Mouse (Mus musculus): Measurements from ENCODE around the gene Krtap10-4.
"Not testable (repeated sequence)": the region's sequence is repeated elsewhere in the genome, so short reads cannot be mapped to it uniquely, and the experiment has no call there.

Gene Krtap10-4

DNA sequence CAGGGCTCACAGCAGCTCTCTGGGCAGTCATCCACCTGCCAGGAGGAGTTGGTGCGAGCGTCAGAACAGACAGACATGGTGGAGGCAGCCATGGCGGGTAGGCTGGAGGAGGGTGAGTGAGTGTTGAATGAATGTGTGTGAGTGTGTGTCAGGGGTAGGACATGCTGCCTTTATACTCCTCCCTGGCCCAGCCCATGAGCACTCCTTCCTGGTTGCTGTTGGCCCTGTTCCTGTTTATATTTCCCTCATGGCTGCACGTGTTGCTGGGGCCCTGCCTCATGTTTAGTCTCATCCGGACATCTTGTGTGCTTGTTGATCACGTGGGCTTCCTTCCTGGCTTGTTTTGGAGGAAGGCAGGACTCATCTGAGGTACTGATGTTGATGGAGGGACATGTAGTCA lies at the start of gene Krtap10-4:
Gene Krtap10-4, minus strand, starts transcription at position 145 of the 400 bp plus-strand sequence.
- DNase-seq: no peak

DNA sequence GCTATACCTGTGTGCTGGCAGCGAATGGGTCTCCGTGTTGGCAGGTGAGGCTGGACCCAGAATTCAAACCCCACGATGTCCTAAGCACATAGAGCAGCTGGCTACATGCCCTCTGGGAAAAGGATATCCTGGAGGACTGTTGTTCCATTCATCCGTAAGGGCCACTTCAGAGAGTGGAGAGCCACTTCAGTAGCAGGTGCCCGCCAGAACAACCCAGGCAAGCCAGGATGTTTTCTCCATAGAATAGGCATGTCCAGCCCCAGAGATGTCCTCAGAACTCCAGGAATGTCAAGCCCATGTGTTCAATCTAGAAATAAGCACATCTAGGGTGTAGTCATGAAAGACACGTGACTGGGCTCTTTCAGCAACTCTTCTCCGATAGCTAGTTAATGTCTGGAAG lies 42.8 kb upstream of the Krtap10-4 start:
- DNase-seq: no peak

DNA sequence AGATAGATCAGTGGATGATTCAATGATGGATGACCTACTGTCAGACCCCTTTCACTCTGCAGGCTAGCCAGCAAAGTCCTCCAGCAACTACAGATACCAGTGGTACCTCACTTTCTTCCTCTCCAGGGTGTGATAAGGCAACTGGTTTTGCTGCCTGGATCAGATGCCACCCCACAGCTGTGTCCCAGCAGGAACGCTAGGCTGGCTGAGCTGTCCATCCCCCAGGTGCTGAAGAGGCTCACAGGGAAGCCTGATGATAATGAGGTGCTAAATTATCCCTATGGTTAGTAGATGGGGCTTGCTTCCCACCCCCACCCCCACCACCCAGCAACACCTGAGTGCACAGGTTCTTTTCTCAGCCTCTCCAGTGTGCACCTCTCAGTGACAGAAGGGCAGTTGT lies 40.7 kb upstream of the Krtap10-4 start:
- DNase-seq: no peak

DNA sequence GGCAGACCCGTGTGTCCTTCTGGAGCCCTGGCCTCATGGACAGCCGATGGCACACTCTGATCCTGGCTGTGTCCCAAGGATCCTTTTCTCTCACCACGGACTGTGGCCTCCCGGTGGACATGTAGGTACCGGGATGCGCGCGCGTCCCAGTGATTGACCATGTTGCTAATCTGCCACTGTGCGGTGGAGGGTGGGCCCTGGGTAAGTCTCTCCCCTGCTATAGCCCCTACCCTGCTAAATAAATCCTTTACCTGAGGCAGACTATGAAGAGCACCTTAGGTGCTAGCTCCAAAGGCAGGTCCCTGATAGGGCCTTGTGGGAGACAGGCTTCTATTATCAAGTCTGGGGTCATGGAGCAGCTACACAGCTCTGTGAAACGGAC lies 37.9 kb upstream of the Krtap10-4 start:
- no peak for DNase-seq

DNA sequence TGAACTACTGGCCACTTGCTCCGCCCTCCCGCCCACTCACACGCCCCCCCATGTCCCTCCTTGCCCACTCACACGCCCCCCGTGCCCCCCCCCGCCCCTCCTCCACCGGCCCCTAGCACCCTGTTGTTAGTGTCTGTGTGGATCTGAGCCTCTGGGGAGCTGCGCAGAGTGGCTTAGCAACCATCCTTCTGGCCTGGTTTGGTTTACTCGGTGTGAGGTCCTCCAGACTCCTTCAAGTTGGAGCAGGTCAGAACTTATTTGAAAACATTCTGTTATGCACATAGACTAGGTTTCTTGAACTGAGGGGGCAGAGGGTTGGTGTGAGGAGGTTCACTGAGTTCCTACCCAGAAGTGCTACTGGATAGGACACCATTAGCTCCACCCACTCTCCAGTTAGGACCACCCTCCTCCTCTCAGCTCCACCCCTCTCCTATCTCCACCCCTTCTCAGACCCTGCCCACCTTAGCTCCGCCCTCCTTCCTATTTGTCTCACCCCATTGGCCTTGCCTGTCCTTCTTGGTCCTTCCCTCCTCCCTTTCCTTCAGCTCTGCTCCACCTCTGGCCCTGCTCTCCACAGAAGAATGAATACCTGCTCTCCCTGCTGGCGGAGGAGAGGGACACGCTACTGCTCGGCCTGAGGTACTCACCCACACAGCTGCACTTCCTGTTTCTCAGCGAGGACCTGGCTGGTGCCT lies 37.3 kb upstream of the Krtap10-4 start:
- DNase-seq: no peak

DNA sequence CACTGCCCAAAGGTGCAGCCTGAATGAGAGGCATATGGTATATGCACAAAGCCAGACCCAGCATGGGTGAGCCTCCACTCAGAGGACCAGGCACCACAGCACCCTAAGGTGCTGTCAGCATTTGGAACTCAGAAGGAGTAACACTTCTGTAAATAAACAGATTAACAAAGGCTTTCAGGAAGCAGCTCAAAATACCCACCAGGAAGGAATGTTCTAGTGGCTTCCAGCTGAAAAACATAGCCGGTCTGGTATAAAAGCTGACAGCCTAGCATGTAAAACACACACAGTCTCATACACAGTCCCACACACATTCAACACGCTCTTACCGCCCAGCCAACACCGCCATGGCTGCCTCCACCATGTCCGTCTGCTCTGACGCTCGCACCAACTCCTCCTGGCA lies 34.8 kb upstream of the Krtap10-4 start, which contains the start of gene Gm3285:
Gene Gm3285, plus strand, starts transcription at position 301 of the 400 bp plus-strand sequence.
- no peak for DNase-seq

DNA sequence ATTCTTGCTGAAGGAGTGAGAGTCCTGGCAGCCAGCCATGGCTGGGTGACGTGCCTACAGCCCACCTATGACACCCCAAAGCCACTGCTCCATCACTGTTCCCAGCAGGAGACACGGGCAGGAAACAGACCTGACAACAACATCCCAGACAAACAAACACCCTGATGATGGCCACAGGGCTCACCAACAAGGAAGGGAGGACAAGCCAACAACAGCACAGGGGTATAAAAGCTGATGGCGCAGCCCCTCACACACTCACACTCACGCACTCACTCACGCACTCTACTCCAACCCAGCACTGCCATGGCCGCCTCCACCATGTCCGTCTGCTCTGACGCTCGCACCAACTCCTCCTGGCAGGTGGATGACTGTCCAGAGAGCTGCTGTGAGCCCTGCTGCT lies 25.7 kb upstream of the Krtap10-4 start, which contains the start of gene Gm10318:
Gene Gm10318, plus strand, starts transcription at position 301 of the 400 bp plus-strand sequence.
- no peak for DNase-seq

DNA sequence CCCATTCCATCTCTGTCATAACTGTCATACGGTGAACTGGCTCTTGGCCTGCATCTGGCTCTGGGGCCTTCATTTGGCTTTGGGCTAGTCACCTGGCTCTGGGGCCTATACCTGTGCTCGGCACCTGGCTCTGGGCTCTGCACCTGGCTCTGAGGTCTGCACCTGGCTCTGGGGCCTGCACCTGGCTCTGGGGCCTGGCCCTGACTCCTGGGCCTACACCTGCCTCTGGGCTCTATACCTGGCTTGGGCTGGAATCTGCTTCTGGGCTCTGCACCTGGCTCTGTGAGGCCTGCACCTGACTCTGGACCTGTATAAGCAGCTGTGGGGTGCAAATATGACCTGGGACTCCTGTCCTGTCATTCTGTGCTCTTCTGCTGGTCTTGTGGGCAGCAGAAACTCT lies 20.6 kb upstream of the Krtap10-4 start:
- no peak for DNase-seq

DNA sequence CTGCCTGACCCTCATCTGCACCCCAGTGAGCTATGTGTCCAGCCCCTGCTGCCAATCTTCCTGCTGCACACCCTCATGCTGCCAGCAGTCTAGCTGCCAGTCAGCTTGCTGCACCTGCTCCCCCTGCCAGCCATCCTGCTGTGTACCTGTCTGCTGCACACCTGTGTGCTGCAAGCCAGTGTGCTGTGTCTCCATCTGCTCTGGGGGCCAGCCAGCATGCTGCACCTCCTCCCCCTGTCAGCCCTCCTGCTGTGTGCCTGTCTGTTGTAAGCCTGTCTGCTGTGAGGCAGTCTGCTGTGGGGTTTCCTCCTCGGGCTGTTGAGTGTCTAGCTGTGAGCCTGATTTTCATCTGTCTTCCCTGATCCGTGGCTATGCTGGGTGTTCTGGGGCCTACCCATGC lies 20.1 kb upstream of the Krtap10-4 start:
- no peak for DNase-seq

DNA sequence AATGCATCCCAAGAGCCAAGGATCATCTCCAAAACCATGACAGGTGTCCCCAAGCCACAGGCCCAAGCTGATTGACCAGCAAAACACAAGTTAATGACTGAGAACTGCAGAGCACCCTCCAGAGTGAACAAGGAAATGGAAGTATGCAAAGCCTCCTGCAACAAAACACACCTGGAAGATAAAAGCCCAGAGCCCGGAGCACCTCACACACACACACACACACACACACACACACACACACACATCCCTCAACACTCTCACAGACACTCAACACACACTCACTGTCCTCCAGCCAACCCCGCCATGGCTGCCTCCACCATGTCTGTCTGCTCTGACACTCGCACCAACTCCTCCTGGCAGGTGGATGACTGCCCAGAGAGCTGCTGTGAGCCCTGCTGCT lies 19.6 kb upstream of the Krtap10-4 start, which contains the start of gene Gm36176:
Gene Gm36176, plus strand, starts transcription at position 301 of the 400 bp plus-strand sequence.
- DNase-seq: no peak

DNA sequence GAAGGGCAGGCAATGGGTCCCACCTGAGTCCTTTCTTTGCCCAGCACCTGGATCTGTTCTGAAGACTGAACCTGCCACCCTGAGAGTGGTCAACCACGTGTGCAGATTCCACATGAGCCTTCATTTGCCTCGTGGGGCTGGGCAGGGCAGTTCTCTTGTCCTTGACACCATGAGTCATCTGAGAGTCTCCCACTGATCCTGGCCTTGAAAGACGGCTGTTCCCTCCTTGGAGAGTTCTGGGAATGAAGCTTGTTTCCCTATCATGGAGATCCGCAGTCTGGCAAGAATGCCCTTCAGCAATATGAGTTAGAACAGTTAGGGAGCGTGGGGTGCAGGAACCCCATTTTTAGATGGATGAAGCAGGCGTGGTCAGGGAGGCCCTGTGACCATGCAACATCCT lies 12.1 kb upstream of the Krtap10-4 start:
- DNase-seq: no peak

DNA sequence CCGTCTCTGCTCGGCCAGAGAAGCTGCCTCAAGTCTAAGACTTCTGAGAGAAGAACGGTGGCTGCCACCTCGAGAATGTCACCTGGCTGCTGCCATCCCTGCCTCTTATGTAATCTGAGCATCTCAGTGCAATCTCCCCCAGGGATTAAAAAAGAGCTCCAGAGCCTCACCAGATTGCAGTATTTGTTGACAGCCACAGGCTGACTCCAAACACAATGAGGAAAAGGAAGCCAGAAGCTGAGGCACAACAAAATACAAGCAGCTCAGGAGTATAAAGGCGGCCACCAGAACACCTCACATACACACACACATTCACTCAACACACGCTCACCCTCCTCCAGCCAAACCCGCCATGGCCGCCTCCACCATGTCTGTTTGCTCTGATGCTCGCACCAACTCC lies 8.8 kb upstream of the Krtap10-4 start, which contains the start of gene Krtap10-10:
Gene Krtap10-10, plus strand, starts transcription at position 301 of the 400 bp plus-strand sequence.
- no peak for DNase-seq

DNA sequence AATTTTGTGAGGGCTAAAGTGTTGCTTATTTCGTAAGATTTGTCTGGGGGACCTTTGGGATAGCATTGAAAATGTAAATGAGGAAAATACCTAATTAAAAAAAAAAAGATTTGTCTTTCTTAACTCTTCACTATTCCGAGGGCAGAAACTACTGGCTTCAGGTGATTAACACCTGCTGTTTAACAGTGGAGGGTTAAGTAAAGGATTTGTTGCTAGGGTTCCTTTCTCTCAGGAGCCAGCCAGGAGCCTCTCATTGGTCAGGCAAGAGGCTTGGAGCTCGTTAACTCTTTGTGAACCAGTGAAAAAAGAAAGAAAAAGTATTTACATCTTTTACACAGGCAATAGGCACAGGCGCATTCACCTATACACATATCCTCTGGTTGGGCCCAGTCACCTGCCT lies 7.7 kb downstream of the Krtap10-4 start:
- DNase-seq: no peak

DNA sequence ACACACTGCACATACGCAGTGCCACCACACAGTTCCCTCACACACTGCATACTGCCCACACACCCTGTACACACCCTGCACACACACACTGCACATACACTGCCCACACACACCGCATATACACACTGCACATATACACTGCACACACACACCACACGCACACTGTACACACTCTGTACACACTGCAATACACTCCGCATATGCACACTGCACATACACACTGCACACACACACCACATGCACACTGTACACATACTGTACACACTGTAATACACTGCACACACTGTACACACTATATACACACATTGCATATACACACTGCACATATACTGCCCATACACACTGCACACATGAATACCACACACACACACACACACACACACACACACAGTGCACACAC lies 8.4 kb downstream of the Krtap10-4 start:
- no peak for DNase-seq

DNA sequence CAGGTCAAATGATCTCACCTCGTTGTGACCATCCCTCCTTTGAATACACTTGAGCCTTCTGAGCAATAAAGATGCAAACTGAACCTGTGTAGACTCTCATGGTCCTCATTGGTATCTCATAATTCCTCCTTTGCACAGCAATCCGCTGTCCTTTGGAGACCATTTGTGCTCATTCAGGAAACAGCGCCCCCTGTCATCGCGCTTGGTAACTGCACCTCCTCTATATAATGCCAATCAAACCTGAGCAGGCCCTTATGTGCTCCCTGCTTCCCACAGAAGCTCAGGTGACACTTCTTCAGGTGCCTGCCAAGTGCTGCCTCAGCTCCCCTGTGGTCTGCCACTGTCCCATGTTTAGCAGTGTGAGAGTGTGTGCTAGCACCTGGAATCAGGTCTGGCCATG lies 11.4 kb downstream of the Krtap10-4 start:
- no peak for DNase-seq

DNA sequence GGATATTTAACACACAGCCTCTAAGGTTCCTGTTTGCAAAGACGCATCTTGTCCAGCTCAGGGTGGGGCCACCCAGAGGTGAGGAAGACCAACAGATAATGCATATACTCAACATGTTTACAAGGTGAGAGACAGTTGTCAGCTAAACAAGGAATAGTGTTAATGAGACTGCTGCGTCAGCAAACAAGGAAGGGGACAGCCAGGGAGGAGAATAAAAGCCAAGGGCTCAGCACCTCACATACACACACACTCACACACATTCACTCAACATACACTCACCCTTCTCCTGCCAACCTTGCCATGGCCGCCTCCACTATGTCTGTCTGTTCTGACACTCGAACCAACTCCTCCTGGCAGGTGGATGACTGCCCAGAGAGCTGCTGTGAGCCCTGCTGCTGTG lies 12.5 kb downstream of the Krtap10-4 start, which contains the start of gene Gm2696:
Gene Gm2696, plus strand, starts transcription at position 301 of the 400 bp plus-strand sequence.
- DNase-seq: no peak

DNA sequence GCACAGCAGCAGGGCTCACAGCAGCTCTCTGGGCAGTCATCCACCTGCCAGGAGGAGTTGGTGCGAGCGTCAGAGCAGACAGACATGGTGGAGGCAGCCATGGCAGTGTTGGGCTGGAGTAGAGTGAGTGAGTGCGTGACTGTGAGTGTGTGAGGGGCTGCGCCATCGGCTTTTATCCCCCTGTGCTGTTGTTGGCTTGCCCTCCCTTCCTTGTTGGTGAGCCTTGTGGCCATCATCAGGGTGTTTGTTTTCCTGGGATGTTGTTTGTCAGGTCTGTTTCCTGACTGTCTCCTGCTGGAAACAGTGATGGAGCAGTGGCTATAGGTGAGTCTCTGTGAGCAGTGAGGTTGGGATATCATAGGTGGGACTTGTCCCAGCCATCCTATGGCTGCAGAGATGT lies 15.2 kb downstream of the Krtap10-4 start, which contains the start of gene Gm9507:
Gene Gm9507, minus strand, starts transcription at position 101 of the 400 bp plus-strand sequence.
- DNase-seq: no peak

DNA sequence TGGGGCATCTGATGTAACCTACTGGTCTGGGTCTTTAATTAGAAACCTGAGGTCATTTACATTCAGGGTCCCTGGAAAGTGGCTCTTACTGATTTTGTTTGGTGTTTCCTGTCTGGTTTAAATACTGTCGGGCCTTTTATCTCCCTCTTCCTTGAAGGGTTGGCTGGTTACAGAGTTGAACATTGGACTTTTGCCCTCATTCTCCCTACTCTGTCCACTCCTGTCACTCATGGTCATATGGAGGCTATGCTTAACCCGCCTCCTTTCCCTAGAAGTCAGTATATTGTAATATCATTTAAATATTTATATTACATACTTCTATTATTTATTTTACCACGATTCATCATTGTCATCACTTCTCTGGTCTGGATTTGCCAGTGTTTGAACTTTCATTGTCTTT lies 22.8 kb downstream of the Krtap10-4 start:
- no peak for DNase-seq

DNA sequence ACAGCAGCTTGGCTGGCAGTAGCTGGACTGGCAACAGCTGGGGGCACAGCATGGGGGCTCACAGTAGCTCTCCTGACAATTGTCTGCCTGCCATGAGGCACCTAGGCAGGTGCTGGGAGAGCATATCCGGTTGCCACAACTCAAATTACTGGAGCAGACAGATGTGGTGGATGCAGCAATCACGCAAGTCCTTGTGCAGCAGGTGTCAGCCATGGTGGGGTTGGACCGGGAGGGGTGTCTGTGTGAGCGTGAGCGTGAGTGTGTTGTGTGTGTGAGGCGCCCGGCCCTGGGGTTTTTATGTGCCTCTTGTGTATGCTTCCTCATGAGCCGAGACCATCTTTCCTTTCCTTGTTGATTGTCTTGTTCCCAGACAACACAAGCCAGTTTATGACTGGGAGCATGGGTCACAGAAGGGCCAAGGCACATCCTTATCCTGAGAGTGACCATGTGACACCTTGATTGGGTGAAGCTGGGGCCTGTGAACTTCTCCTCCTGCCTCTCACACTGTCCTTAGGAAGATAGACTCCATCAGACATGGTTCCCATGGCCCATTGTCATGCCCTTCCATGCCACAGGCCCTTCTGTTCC lies 27.9 kb downstream of the Krtap10-4 start, which contains the start of gene Gm19668:
Gene Gm19668, minus strand, starts transcription at position 213 of the 588 bp plus-strand sequence.
- no peak for DNase-seq

DNA sequence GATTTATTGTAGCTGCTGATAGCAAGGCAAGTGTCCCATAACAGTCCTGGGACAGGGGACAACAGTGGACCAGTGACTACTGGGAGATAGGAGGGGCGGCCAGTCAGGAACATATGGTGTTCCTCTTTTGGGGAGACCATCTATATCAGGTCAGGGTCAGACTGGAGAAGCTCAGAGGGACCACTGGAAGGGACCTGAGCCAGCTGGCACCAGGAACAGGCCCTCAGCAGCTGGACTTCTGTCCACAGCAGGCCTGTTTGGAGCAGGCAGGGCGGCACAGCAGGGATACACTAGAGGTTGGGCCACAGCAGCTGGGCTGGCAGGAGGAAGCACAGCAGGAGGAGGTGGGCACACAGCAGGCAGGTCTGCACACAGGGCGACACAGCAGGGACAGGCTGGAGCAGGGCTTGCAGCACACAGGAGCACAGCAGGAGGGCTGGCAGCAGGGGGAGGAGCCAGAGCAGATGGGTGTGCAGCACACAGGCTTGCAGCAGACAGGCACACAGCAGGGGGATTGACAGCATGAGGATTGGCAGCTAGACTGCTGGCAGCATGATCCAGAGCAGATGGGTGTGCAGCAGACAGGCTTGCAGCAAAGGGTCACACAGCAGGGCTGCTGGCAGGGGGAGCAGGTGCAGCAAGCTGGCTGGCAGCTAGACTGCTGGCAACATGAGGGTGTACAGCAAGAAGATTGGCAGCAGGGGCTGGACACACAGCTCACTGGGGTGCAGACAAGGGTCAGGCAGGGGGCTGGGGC lies 28.6 kb downstream of the Krtap10-4 start:
- DNase-seq: not testable (repeated sequence)

DNA sequence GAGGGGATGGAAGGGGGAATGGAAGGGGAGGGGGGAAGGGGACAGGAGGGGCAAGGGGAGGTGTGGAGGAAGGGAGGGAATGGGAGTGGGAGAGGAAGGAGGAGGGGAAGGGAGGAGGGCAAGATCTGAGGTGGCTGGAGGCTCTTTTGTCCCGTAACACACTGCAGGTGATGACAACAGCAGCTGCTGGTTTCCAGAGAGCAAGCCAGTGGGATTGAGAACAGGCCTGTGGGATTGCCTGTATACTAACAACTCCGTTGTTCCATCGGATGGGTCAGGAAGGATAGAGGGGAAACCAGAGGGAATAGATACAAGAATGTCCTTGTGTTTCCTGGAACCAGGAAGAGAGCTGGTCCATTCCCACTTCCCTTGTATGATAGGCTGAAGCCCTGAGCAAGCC lies 29.2 kb downstream of the Krtap10-4 start:
- DNase-seq: no peak

DNA sequence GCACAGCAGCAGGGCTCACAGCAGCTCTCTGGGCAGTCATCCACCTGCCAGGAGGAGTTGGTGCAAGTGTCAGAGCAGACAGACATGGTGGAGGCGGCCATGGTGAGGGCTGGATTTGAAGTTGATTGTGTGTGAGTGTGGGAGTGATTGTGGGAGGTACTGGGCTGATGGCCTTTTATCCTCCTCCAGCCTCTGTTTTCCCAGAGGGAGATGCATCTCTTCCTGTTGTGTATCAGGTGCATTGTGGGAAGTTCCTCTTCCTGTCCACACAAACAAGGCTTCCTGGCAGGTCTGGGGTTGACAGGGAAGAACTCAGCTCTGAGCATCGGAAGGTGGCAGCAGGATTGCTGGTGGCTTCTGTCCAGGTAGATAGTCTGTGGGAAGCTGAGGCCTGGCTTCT lies 31.9 kb downstream of the Krtap10-4 start, which contains the start of gene Gm9639:
Gene Gm9639, minus strand, starts transcription at position 101 of the 400 bp plus-strand sequence.
- DNase-seq: no peak

DNA sequence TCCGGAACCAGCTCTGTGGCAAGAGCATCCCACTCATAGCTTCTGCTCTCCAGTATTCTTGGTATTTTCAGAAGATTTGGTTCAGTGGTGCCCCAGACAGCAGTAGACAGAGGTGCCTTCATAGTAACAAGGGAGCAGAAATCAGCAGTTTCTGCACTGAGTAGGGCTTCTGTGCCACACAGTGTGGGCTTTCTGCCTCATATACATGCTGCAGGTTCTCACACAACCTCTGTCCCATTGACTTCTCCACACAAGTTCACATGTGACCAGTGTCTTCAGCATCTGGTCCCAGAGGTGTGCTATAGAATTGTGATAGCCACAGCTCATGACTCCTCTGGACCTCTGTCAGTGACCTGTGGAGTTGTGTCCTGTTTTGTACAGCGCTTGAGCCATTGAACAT lies 38.3 kb downstream of the Krtap10-4 start:
- no peak for DNase-seq

Data from layer of hippocampus, adult 9-11 months (tissue).